Comparison of ENCODE assay signal across 8 mouse cellular contexts in the genomic region with DNA sequence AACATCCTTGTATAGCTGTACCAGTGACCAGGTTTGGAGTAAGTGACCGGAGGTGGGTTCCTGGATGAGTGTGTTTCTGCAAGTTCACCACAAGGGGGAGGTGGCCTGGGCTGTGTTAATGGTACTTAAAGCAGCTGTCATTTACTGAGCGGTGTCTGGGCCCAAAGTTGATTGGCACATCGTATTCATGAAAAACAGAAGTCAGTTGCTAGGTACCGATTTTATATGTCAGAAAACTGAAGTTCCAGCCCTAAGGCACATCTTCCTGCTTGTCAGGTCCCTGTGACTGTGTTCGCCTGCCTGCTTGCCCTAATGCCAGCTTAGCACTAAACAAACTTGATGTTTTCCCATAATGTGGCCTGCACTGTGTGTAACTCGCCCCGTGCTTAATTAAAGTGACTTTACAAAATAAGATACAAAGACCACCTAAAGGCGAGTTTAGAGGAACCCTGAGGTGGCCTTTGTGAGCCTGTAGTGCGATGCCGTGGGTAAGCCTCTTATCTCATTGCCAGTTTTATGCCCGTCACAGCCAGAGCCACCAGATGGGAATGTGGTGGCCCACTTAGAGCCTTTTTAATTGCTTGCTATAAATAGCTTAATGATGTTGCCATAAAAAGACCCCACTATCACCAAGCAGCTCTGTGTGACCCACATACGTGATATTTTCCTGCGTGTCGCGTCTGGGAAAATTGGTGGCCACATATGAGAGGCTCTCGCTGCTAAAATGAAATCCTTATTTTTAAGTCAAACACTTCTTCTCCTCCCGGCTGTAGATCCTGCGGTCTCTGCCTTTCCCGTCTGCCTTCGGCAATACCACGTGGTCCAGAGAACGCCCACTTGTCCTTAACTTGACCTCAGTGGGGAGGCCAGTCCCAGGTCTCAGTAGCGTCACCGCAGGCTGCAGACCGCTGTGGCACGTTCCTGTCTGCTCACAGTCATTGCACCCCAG.
DNase-seq lines count a peak whose midpoint lies in the region; ATAC-seq and TF ChIP-seq lines count a peak whose summit lies in the region.

No protein-coding gene starts in this region.

- no peak for TF ChIP-seq POLR2A in cerebellum, adult 2 months (IDR thresholded peaks at IDR 0.05; ENCODE audit: borderline replicate concordance, insufficient read depth, low read length)
- peak; percentile 21; the same call in 1 of the 2 replicates for TF ChIP-seq POLR2A in heart, adult 2 months (IDR thresholded peaks at IDR 0.05; ENCODE audit: insufficient read depth, low read depth, low read length)

- peak in 1 of 2 experiments; percentile 32 for DNase-seq in left cerebral cortex, adult 2 months (ENCODE audit: extremely low spot score in 1 of 2, low spot score in 2 of 2)
- no peak for DNase-seq in left cerebral cortex, postnatal 4 days
- DNase-seq in cerebellum, adult 2 months, result peak; percentile 58 to 68
- peak; percentile 35 to 47 for DNase-seq in heart, adult 2 months
- DNase-seq in limb, embryonic 10.5 days (ENCODE audit: low spot score), result peak; percentile 53
- peak; percentile 30 to 39 for DNase-seq in right cerebral cortex, adult 2 months (ENCODE audit: low spot score in 2 of 2)
- DNase-seq in urinary bladder, postnatal 10 days (ENCODE audit: low spot score), result no peak

- no peaks in the 10 kb centered on the region for H3K27me3 ChIP-seq in cerebellum, adult 2 months (ENCODE audit: control insufficient read depth, insufficient read depth, low read length)
- no peaks in the 10 kb centered on the region for H3K27me3 ChIP-seq in heart, adult 2 months (ENCODE audit: control insufficient read depth, insufficient read depth, low read length)
- no peaks in the 10 kb centered on the region for H3K27me3 ChIP-seq in limb, embryonic 10.5 days (ENCODE audit: low read depth, poor library complexity, severe bottlenecking)

- no peak for TF ChIP-seq EP300 in heart, adult 2 months (IDR thresholded peaks at IDR 0.05; ENCODE audit: insufficient read depth, low read depth, low read length)

- intact Hi-C loops in left cerebral cortex, adult 2 months (cut with DNase I), result no loop called here
- intact Hi-C loops in left cerebral cortex, postnatal 4 days (cut with DNase I), result no loop called here
- intact Hi-C loops in heart, adult 2 months (cut with DNase I), result loop anchor here (5.0 kb wide), 1 partner anchor 64 kb away; no protein-coding TSS in a partner anchor

- H3K79me2 ChIP-seq in heart, adult 2 months (replicated peaks; ENCODE audit: control insufficient read depth, insufficient read depth, low read length), result no peaks in the 10 kb centered on the region

- peak overlapping the region; percentile 22; the same call in 1 of the 2 replicates for H3K4me3 ChIP-seq in left cerebral cortex, adult 2 months
- H3K4me3 ChIP-seq in cerebellum, adult 2 months (replicated peaks; ENCODE audit: insufficient read depth, low read depth, low read length), result peak overlapping the region; percentile 20
- 0 out of 2 replicates have a peak overlapping the region, but pooled peaks have one; percentile 26 for H3K4me3 ChIP-seq in heart, adult 2 months
- H3K4me3 ChIP-seq in limb, embryonic 10.5 days, result no peak overlapping the region

- no peak for ATAC-seq in megakaryocyte-erythroid progenitor cell, adult 5-6 weeks (replicated peaks; ENCODE audit: low FRiP score, low TSS enrichment, poor library complexity, severe bottlenecking)

- H3K9ac ChIP-seq in heart, adult 2 months (ENCODE audit: low read depth, low read length), result no peak overlapping the region

- TF ChIP-seq CTCF in left cerebral cortex, adult 2 months (IDR thresholded peaks at IDR 0.05), result peak; percentile 45
- peak; percentile 70 for TF ChIP-seq CTCF in cerebellum, adult 2 months (IDR thresholded peaks at IDR 0.05; ENCODE audit: borderline replicate concordance, insufficient read depth, low read depth, low read length)
- TF ChIP-seq CTCF in heart, adult 2 months (IDR thresholded peaks at IDR 0.05), result peak; percentile 56

- H3K36me3 ChIP-seq in heart, adult 2 months (ENCODE audit: control insufficient read depth, insufficient read depth, low read length), result no peaks in the 10 kb centered on the region
- no peaks in the 10 kb centered on the region for H3K36me3 ChIP-seq in limb, embryonic 10.5 days

- H3K9me3 ChIP-seq in limb, embryonic 10.5 days (replicated peaks), result no peaks in the 10 kb centered on the region

- peak overlapping the region; percentile 18; the same call in 1 of the 2 replicates for H3K27ac ChIP-seq in left cerebral cortex, adult 2 months
- H3K27ac ChIP-seq in cerebellum, adult 2 months (ENCODE audit: insufficient read depth, low read length), result peak overlapping the region; percentile 23
- peak overlapping the region; percentile 70 for H3K27ac ChIP-seq in heart, adult 2 months
- no peak overlapping the region for H3K27ac ChIP-seq in limb, embryonic 10.5 days

- peaks cover 20% of the 10 kb centered on the region for H3K4me1 ChIP-seq in cerebellum, adult 2 months (ENCODE audit: control insufficient read depth, insufficient read depth, low read length)
- no peaks in the 10 kb centered on the region for H3K4me1 ChIP-seq in heart, adult 2 months (ENCODE audit: control insufficient read depth, insufficient read depth, low read length)
- H3K4me1 ChIP-seq in limb, embryonic 10.5 days, result peaks cover 14% of the 10 kb centered on the region

- 29% methylated on average over 26 of the region's 26 CpGs for WGBS in cerebellum, adult 2 months
- WGBS in heart, adult 2 months, result 51% methylated on average over 26 of the region's 26 CpGs
- WGBS in limb, embryonic 10.5 days, result 53% methylated on average over 26 of the region's 26 CpGs

Comparison
In these comparisons a context has a peak if more than half of its experiments do, and no peak if none do; other contexts are left out.
1. DNase-seq: peak in cerebellum, adult 2 months (2 of 2), heart, adult 2 months (2 of 2), limb, embryonic 10.5 days (single experiment) and right cerebral cortex, adult 2 months (2 of 2); none in left cerebral cortex, postnatal 4 days (single experiment) and urinary bladder, postnatal 10 days (single experiment).
2. Peak in every context shown above with its lines, with median percentiles within 50 percentile points of each other: CTCF ChIP-seq.